Mouse (Mus musculus) ES-Bruce4 (cell line): ENCODE data around the gene Lhfpl3. TPM values are rescaled to one million over a fixed set of nuclear protein-coding genes. Genes with fewer than 3 reads are reported as not detected.

Experiments
- H3K27ac ChIP-seq: 2 replicates; pipeline ENCODE4 v1.5.1; 2012; ENCODE audit warnings: low read length, inconsistent platforms; ENCODE audit not compliant: insufficient read depth
- H3K27me3 ChIP-seq: 2 replicates; pipeline ENCODE4 v1.6.1; 2012; ENCODE audit warnings: mild to moderate bottlenecking, low read length, inconsistent platforms; ENCODE audit not compliant: control insufficient read depth, poor library complexity, insufficient read depth, severe bottlenecking
- H3K36me3 ChIP-seq: 2 replicates; pipeline ENCODE4 v1.6.1; 2012; ENCODE audit warnings: inconsistent platforms, mild to moderate bottlenecking, low read length, moderate library complexity; ENCODE audit not compliant: control insufficient read depth, poor library complexity, insufficient read depth, severe bottlenecking
- H3K4me1 ChIP-seq: one replicate; pipeline ENCODE4 v1.8.1; 2011; ENCODE audit warnings: low read length; ENCODE audit not compliant: control insufficient read depth, insufficient read depth
- H3K4me3 ChIP-seq: 2 replicates; pipeline ENCODE4 v1.5.1; 2011; ENCODE audit warnings: low read depth, mild to moderate bottlenecking, low read length
- H3K9ac ChIP-seq: 2 replicates; pipeline ENCODE4 v1.6.1; 2012; ENCODE audit warnings: low read depth, mild to moderate bottlenecking, inconsistent platforms; ENCODE audit not compliant: poor library complexity, severe bottlenecking
- H3K9me3 ChIP-seq: replicated peaks from 2 replicates; pipeline ENCODE4 v1.6.1; 2012; ENCODE audit warnings: mild to moderate bottlenecking, low read length, inconsistent platforms; ENCODE audit not compliant: control insufficient read depth, poor library complexity, insufficient read depth, severe bottlenecking
- CTCF ChIP-seq: IDR thresholded peaks from one replicate; pipeline ENCODE4 v1.8.1; 2011; ENCODE audit warnings: low read depth, low read length
- EP300 ChIP-seq: IDR thresholded peaks from 2 replicates; pipeline ENCODE4 v1.6.1; 2011; ENCODE audit warnings: low read depth, low read length; ENCODE audit not compliant: insufficient read depth
- POLR2A ChIP-seq: IDR thresholded peaks from one replicate; pipeline ENCODE4 v1.8.1; 2011; ENCODE audit warnings: low read length; ENCODE audit not compliant: insufficient read depth
- polyA plus RNA-seq: library from polyadenylated mRNA; stranded (reverse); fragments of >200 nt; gene quantifications from 2 replicates; pipeline ENCODE4 v1.2.4, GENCODE M21; 2011; ENCODE audit warnings: low read depth; ENCODE audit not compliant: missing spikeins, insufficient read depth, insufficient read length

The Lhfpl3 gene
- polyA plus RNA-seq, 1 experiment: not detected

DNA sequence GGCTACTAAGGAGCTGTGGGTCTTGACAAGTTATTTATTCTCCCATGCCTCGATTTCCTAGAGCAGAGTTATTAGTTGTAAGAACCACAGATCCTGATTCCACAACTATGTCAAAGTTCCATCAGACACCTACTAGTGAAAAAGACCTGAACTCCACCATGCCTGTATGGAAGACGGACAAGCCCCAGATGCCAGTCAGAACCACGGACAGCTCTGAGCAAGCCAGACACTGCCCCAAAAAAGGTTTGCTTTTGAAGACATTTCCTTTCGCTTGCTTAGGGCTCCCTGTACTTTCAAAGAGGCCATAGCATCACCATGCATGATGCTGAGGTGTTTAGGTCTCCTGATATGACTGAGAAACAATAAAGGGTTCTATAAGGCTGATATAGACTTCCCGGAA lies 197.4 kb downstream of the Lhfpl3 start:
- Histone ChIP-seq H3K9ac (no peak overlapping the region), H3K36me3 (no peaks in the 10 kb centered on the region), H3K9me3 (no peaks in the 10 kb centered on the region), H3K27ac (no peak overlapping the region), H3K27me3 (no peaks in the 10 kb centered on the region), H3K4me3 (no peak overlapping the region), H3K4me1 (no peaks in the 10 kb centered on the region)
- TF ChIP-seq CTCF: no peak

DNA sequence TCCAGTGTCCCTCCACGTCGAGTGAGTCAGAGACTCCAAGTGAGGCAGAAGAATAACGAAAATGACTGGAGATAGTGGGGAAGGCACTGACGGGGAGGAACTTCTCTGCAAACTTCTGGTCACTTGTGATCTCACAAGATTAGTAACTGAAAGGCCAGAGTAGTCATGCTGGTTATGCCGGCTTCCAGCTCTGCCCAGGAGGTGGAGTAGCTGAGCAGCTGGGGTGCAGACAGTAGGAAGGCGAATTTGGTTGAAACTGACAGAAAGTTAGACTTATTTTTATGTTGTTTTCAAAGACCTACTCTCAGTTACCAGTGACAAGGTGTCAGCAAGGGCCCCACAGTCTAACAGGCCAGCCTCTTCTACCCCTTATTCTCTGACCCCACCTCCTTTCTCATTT lies 217.4 kb downstream of the Lhfpl3 start:
- H3K9ac ChIP-seq: no peak overlapping the region
- no peaks in the 10 kb centered on the region for H3K4me1 ChIP-seq
- TF ChIP-seq CTCF (peak; percentile 11), POLR2A (no peak), EP300 (no peak)
- no peak overlapping the region for H3K4me3 ChIP-seq
- H3K36me3 ChIP-seq: no peaks in the 10 kb centered on the region
- no peaks in the 10 kb centered on the region; the same call in 1 of the 2 replicates for H3K27me3 ChIP-seq
- H3K9me3 ChIP-seq: no peaks in the 10 kb centered on the region
- no peak overlapping the region for H3K27ac ChIP-seq

DNA sequence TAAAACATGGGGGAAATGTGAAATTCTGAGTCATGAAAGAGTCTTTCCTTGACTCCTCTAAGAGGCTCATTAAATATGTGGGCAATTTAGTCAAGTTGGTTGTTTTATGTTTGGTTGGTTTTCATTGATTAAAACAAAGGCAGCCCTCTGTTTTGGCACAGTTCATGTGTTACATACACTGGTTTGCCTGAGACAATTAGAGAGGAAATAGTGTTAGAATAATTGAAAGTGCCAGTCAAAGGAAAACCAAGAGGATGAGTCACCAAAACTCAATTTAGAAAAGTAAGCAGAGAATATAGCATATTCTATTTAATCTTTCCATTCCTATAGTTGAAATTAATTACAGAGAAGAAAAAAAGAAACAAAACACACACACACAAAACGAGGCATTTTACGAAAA lies 240.9 kb downstream of the Lhfpl3 start:
- H3K27ac ChIP-seq: no peak overlapping the region
- no peak overlapping the region for H3K4me3 ChIP-seq
- H3K4me1 ChIP-seq: no peaks in the 10 kb centered on the region
- H3K9me3 ChIP-seq: no peaks in the 10 kb centered on the region
- H3K36me3 ChIP-seq: no peaks in the 10 kb centered on the region
- H3K27me3 ChIP-seq: no peaks in the 10 kb centered on the region
- TF ChIP-seq CTCF (no peak), POLR2A (no peak), EP300 (no peak)
- no peak overlapping the region for H3K9ac ChIP-seq

DNA sequence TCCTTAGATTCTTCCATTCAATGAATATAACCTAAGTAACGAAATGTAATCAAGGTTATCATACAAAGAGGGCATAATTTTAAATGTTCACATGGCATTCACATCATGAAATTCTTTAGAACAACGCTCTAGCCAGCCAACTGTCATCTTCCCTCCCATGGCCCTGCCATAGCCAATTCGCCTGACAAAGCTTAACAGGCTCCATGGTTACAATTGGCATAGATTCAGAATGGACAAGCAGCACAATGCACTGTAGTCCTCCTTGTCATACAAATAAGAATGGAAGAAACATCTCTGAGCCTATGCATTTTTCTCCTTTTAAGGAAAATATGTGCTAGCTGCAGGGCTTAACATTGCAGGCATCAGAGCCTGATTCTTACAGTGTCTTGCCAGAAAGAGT lies 254.0 kb downstream of the Lhfpl3 start:
- Histone ChIP-seq H3K36me3 (no peaks in the 10 kb centered on the region), H3K4me1 (no peaks in the 10 kb centered on the region), H3K27ac (no peak overlapping the region), H3K9ac (no peak overlapping the region), H3K27me3 (no peaks in the 10 kb centered on the region), H3K9me3 (no peaks in the 10 kb centered on the region; the same call in 1 of the 2 replicates), H3K4me3 (no peak overlapping the region)
- TF ChIP-seq POLR2A: no peak
- TF ChIP-seq CTCF: no peak
- TF ChIP-seq EP300: no peak

DNA sequence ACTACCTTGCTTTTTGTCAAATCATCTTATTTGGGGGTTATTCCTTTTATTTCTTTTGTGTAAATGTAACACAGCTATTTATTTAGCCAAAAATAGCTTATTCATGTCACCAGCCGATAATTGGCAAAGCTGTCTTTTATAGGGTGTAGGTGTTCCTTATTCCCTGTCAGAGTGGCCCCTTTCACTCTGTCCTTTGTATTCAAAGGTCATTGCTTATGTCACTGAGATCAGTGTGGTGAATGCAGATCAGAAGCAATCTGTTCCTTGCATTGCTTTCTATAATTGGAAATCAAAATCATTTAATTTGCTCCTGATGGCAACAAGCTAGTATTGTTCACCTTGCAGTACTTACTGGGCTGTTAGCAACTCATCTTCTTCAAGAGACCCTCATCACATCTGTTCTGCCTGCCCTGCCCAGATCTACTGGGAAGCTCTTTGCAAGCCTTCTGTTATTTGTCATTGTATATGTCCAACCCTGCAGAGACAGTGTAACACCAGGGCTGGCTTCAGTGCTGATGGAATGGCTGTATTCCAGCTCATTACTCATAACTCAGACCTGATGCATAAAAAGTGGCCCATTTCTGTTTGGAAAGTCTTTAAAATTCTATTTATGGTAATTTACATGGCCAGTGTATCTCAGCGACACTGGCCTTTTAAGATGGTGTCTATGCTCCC lies 257.4 kb downstream of the Lhfpl3 start:
- Histone ChIP-seq H3K4me1 (no peaks in the 10 kb centered on the region), H3K27ac (no peak overlapping the region), H3K9ac (no peak overlapping the region), H3K36me3 (no peaks in the 10 kb centered on the region), H3K9me3 (no peaks in the 10 kb centered on the region; the same call in 1 of the 2 replicates), H3K27me3 (no peaks in the 10 kb centered on the region), H3K4me3 (no peak overlapping the region)
- TF ChIP-seq CTCF: no peak
- no peak for TF ChIP-seq POLR2A

DNA sequence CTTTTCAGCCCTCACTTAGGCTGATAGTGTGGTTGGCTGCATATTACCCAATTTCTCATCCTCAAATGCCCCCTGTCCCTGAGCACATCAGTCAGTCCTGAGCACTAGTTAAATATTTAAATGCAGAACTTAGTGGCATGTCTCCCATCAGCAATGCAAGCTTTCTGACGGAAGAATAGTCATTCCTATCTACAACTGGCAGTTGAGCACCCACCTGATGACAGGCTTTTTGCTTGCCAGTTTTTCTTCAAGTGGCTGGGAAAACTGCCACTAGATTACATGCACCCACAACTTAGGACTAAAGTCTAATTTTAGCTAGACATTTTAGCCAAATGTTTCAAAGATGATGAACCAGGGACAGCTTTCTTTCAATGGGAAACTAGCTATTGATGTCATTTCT lies 260.3 kb downstream of the Lhfpl3 start:
- H3K27ac ChIP-seq: no peak overlapping the region
- H3K27me3 ChIP-seq: no peaks in the 10 kb centered on the region
- H3K9me3 ChIP-seq: no peaks in the 10 kb centered on the region; the same call in 1 of the 2 replicates
- H3K4me1 ChIP-seq: no peaks in the 10 kb centered on the region
- H3K36me3 ChIP-seq: no peaks in the 10 kb centered on the region
- TF ChIP-seq EP300 (no peak), CTCF (no peak), POLR2A (no peak)
- H3K9ac ChIP-seq: no peak overlapping the region
- H3K4me3 ChIP-seq: no peak overlapping the region
